Mouse (Mus musculus) midbrain, postnatal 0 days (tissue): ENCODE data around the gene Elf2. TPM values are rescaled to one million over a fixed set of nuclear protein-coding genes. Genes with fewer than 3 reads are reported as not detected.

Source experiments
- ATAC-seq: fragments of 200-750 bp; cut with Nextera tagmentation; 2 replicates; pipeline ENCODE4 v1.8.0; 2017; ENCODE audit warnings: moderate number of reproducible peaks, mild to moderate bottlenecking, moderate TSS enrichment, moderate library complexity; ENCODE audit not compliant: low FRiP score
- DNase-seq: peaks from one replicate; pipeline ENCODE4 v3.0.0-alpha.2; 2015; ENCODE audit warnings: low spot score
- H3K27ac ChIP-seq: fragments of 300-500 bp; sonication (generic); 2 replicates; pipeline ENCODE4 v1.5.1; 2014; ENCODE audit warnings: low read depth, mild to moderate bottlenecking, low read length, mixed read lengths
- H3K27me3 ChIP-seq: fragments of 300-500 bp; sonication (generic); 2 replicates; pipeline ENCODE4 v1.6.1; 2014; ENCODE audit warnings: low read length, control low read depth, mixed read lengths; ENCODE audit not compliant: insufficient read depth
- H3K36me3 ChIP-seq: fragments of 300-500 bp; sonication (generic); 2 replicates; pipeline ENCODE4 v1.6.1; 2014; ENCODE audit warnings: low read length, control low read depth, mixed read lengths; ENCODE audit not compliant: insufficient read depth
- H3K4me1 ChIP-seq: fragments of 300-500 bp; sonication (generic); 2 replicates; pipeline ENCODE4 v1.6.1; 2014; ENCODE audit warnings: mild to moderate bottlenecking, control low read depth, antibody characterized with exemption, low read length, mixed read lengths; ENCODE audit not compliant: insufficient read depth
- H3K4me2 ChIP-seq: fragments of 300-500 bp; sonication (generic); 2 replicates; pipeline ENCODE4 v1.6.1; 2014; ENCODE audit warnings: low read depth, mild to moderate bottlenecking, low read length, mixed read lengths; ENCODE audit not compliant: poor library complexity, severe bottlenecking
- H3K4me3 ChIP-seq: fragments of 300-500 bp; sonication (generic); 2 replicates; pipeline ENCODE4 v1.5.1; 2014; ENCODE audit warnings: low read depth, mild to moderate bottlenecking, low read length, moderate library complexity
- H3K9ac ChIP-seq: fragments of 300-500 bp; sonication (generic); replicated peaks from 2 replicates; pipeline ENCODE4 v1.6.1; 2014; ENCODE audit warnings: mild to moderate bottlenecking, low read length, moderate library complexity, mixed read lengths; ENCODE audit not compliant: poor library complexity, severe bottlenecking
- H3K9me3 ChIP-seq: fragments of 300-500 bp; sonication (generic); 2 replicates; pipeline ENCODE4 v1.6.1; 2016; ENCODE audit warnings: low read length, control low read depth
- CTCF ChIP-seq: IDR thresholded peaks from 2 replicates; pipeline ENCODE4 v1.5.1; 2016; ENCODE audit warnings: antibody characterized with exemption, mild to moderate bottlenecking
- WGBS: fragments of 180-500 bp; shearing (Covaris S2); extraction: QIAGEN DNeasy Blood & Tissue Kit; methylation state at CpG from one replicate; pipeline ENCODE4 v1.1.7; 2014; 5-methylcytosine and 5-hydroxymethylcytosine counted together
- polyA plus RNA-seq: library from polyadenylated mRNA; unstranded; fragments of >200 nt; fragmentation: Nextera tagmentation; extraction: Ambion mirVana; gene quantifications from 2 replicates; pipeline ENCODE4 v1.2.1, GENCODE M21; 2015
- total RNA-seq: library from RNA; depleted of rRNA; stranded (reverse); fragments of >200 nt; gene quantifications from 2 replicates; pipeline ENCODE4 v1.2.3, GENCODE M21; 2014; rRNA removed

Gene Elf2
- 38.7 and 45.6 TPM in 2 replicates for total RNA-seq
- polyA plus RNA-seq: 22.2 and 26.1 TPM in 2 replicates

- Histone ChIP-seq H3K36me3 (no peaks in the 10 kb centered on the region), H3K9ac (peak within 1 kb of the TSS; percentile 76), H3K9me3 (no peaks in the 10 kb centered on the region), H3K27me3 (no peaks in the 10 kb centered on the region), H3K4me3 (peak within 1 kb of the TSS; percentile 94), H3K4me2 (peak within 1 kb of the TSS; percentile 93), H3K4me1 (no peaks in the 10 kb centered on the region), H3K27ac (peak within 1 kb of the TSS; percentile 88)
- ATAC-seq (peak; percentile 67), DNase-seq (peak; percentile 76)
- no peak for TF ChIP-seq CTCF
- WGBS: 1% methylated on average over 52 of the region's 87 CpGs
Measured at GRCm38 (mm10) chr3:51340552-51341267, at the start of gene Elf2. Gene Elf2, minus strand, starts transcription at chr3:51340663.

- H3K4me2 ChIP-seq: peak overlapping the region; percentile 43
- H3K27me3 ChIP-seq: no peaks in the 10 kb centered on the region
- peaks cover 3% of the 10 kb centered on the region; the same call in 1 of the 2 replicates for H3K4me1 ChIP-seq
- DNase-seq: no peak
- H3K4me3 ChIP-seq: peak overlapping the region; percentile 14; the same call in 1 of the 2 replicates
- no peaks in the 10 kb centered on the region for H3K36me3 ChIP-seq
- ATAC-seq: peak; percentile 44; the same call in 1 of the 2 replicates
- H3K9ac ChIP-seq: no peak overlapping the region
- WGBS: 12% methylated on average over 13 of the region's 13 CpGs
- H3K27ac ChIP-seq: no peak overlapping the region
- H3K9me3 ChIP-seq: no peaks in the 10 kb centered on the region
- TF ChIP-seq CTCF: no peak
Measured at GRCm38 (mm10) chr3:51388904-51389303, 48.4 kb upstream of the Elf2 start.

- TF ChIP-seq CTCF: no peak
- Histone ChIP-seq H3K27ac (no peak overlapping the region), H3K9ac (no peak overlapping the region), H3K4me3 (no peak overlapping the region), H3K9me3 (no peaks in the 10 kb centered on the region), H3K36me3 (no peaks in the 10 kb centered on the region), H3K4me1 (peaks cover 3% of the 10 kb centered on the region; the same call in 1 of the 2 replicates), H3K4me2 (no peak overlapping the region), H3K27me3 (no peaks in the 10 kb centered on the region)
- 64% methylated on average over 8 of the region's 8 CpGs for WGBS
- ATAC-seq (no peak), DNase-seq (peak; percentile 55)
Measured at GRCm38 (mm10) chr3:51387868-51388381, 47.5 kb upstream of the Elf2 start.

- DNase-seq (no peak), ATAC-seq (no peak)
- no peak overlapping the region for H3K4me2 ChIP-seq
- H3K9me3 ChIP-seq: no peaks in the 10 kb centered on the region
- H3K27ac ChIP-seq: no peak overlapping the region
- TF ChIP-seq CTCF: no peak
- H3K4me3 ChIP-seq: no peak overlapping the region
- H3K36me3 ChIP-seq: no peaks in the 10 kb centered on the region
- 73% methylated on average over 3 of the region's 3 CpGs for WGBS
- H3K4me1 ChIP-seq: peaks cover 3% of the 10 kb centered on the region; the same call in 1 of the 2 replicates
- H3K9ac ChIP-seq: no peak overlapping the region
- no peaks in the 10 kb centered on the region for H3K27me3 ChIP-seq
Measured at GRCm38 (mm10) chr3:51387134-51387451, 46.6 kb upstream of the Elf2 start.

- Histone ChIP-seq H3K9me3 (no peaks in the 10 kb centered on the region), H3K27ac (no peak overlapping the region), H3K36me3 (no peaks in the 10 kb centered on the region), H3K4me1 (peaks cover 3% of the 10 kb centered on the region; the same call in 1 of the 2 replicates), H3K4me2 (no peak overlapping the region), H3K4me3 (no peak overlapping the region), H3K9ac (no peak overlapping the region), H3K27me3 (no peaks in the 10 kb centered on the region)
- peak; percentile 53 for DNase-seq
- TF ChIP-seq CTCF: no peak
- WGBS: 43% methylated on average over 12 of the region's 12 CpGs
- no peak for ATAC-seq
Measured at GRCm38 (mm10) chr3:51386441-51387133, 46.1 kb upstream of the Elf2 start.

- TF ChIP-seq CTCF: no peak
- no peak overlapping the region for H3K4me2 ChIP-seq
- no peaks in the 10 kb centered on the region for H3K9me3 ChIP-seq
- ATAC-seq (no peak), DNase-seq (peak; percentile 68)
- H3K4me3 ChIP-seq: no peak overlapping the region
- no peaks in the 10 kb centered on the region for H3K36me3 ChIP-seq
- no peak overlapping the region for H3K27ac ChIP-seq
- H3K4me1 ChIP-seq: 0 out of 2 replicates have a peak, but pooled peaks cover 3% of the 10 kb centered on the region
- H3K9ac ChIP-seq: no peak overlapping the region
- H3K27me3 ChIP-seq: no peaks in the 10 kb centered on the region
- WGBS: 23% methylated on average over 12 of the region's 12 CpGs
Measured at GRCm38 (mm10) chr3:51383409-51383808, 42.9 kb upstream of the Elf2 start.
